Mouse (Mus musculus) right cerebral cortex, postnatal 36 days (tissue): Measurements from ENCODE around the gene Dscaml1.
A peak's percentile ranks its signal among the peaks of the same experiment; 100 is the strongest.

Experiments used
- DNase-seq, 2 experiments: peaks; one replicate each; pipeline ENCODE4 v3.0.0; 2022; ENCODE audit warnings: low spot score in 2 of 2, mixed read lengths in 1 of 2

Dscaml1 gene

GRCm38 (mm10) chr9:45426456-45426855 is at the start of gene Dscaml1:
Gene Dscaml1, plus strand, starts transcription at chr9:45426628.
- no peak for DNase-seq

- DNase-seq: no peak
Measured at GRCm38 (mm10) chr9:45376883-45377282, 49.5 kb upstream of the Dscaml1 start.

GRCm38 (mm10) chr9:45380411-45381251 is 45.8 kb upstream of the Dscaml1 start:
- no peak for DNase-seq

- no peak for DNase-seq
Measured at GRCm38 (mm10) chr9:45382336-45382735, 44.1 kb upstream of the Dscaml1 start.

- no peak for DNase-seq
Measured at GRCm38 (mm10) chr9:45382834-45383233, 43.6 kb upstream of the Dscaml1 start.

GRCm38 (mm10) chr9:45383883-45384282 is 42.5 kb upstream of the Dscaml1 start:
- DNase-seq: no peak

- DNase-seq: no peak
Measured at GRCm38 (mm10) chr9:45386698-45387097, 39.7 kb upstream of the Dscaml1 start.

GRCm38 (mm10) chr9:45388385-45388994 is 37.9 kb upstream of the Dscaml1 start:
- peak; percentile 82 to 84 for DNase-seq

GRCm38 (mm10) chr9:45389596-45389995 is 36.8 kb upstream of the Dscaml1 start:
- DNase-seq: no peak

- no peak for DNase-seq
Measured at GRCm38 (mm10) chr9:45391299-45391698, 35.1 kb upstream of the Dscaml1 start.

GRCm38 (mm10) chr9:45395218-45395617 is 31.2 kb upstream of the Dscaml1 start:
- DNase-seq: no peak

GRCm38 (mm10) chr9:45395796-45396195 is 30.6 kb upstream of the Dscaml1 start:
- no peak for DNase-seq

GRCm38 (mm10) chr9:45398336-45398735 is 28.1 kb upstream of the Dscaml1 start:
- DNase-seq: no peak

- DNase-seq: no peak
Measured at GRCm38 (mm10) chr9:45399434-45399833, 27.0 kb upstream of the Dscaml1 start, which contains the start of gene Fxyd2. Gene Fxyd2, plus strand, starts transcription at chr9:45399669.

GRCm38 (mm10) chr9:45401851-45402250 is 24.6 kb upstream of the Dscaml1 start:
- DNase-seq: no peak

GRCm38 (mm10) chr9:45402957-45403356 is 23.5 kb upstream of the Dscaml1 start:
- DNase-seq: no peak

- no peak for DNase-seq
Measured at GRCm38 (mm10) chr9:45405694-45406093, 20.7 kb upstream of the Dscaml1 start.

GRCm38 (mm10) chr9:45406808-45407207 is 19.6 kb upstream of the Dscaml1 start:
- no peak for DNase-seq

- peak in 1 of 2 experiments; percentile 67 for DNase-seq
Measured at GRCm38 (mm10) chr9:45407706-45408675, 18.4 kb upstream of the Dscaml1 start.

- DNase-seq: no peak
Measured at GRCm38 (mm10) chr9:45410193-45410592, 16.2 kb upstream of the Dscaml1 start.

GRCm38 (mm10) chr9:45410614-45411013 is 15.8 kb upstream of the Dscaml1 start:
- no peak for DNase-seq

GRCm38 (mm10) chr9:45411111-45411510 is 15.3 kb upstream of the Dscaml1 start:
- DNase-seq: no peak
